Mouse (Mus musculus): ENCODE data around the gene H2-Eb1. TPM values are rescaled to one million over a fixed set of nuclear protein-coding genes. Genes with fewer than 3 reads are reported as not detected.
A peak's percentile ranks its signal among the peaks of the same experiment; 100 is the strongest.

The H2-Eb1 gene
- polyA plus RNA-seq (2015; fragmentation: Nextera tagmentation; extraction: Ambion mirVana), result 11.0 and 11.1 TPM in 2 replicates

GRCm38 (mm10) chr17:34305380-34306030 lies at the start of gene H2-Eb1:
H2-Eb1 (plus strand) TSS chr17:34305867.
- peak; percentile 54; the same call in 1 of the 2 replicates for ATAC-seq
- H3K36me3 ChIP-seq (ENCODE audit: control insufficient read depth, insufficient read depth, low read length), result no peaks in the 10 kb centered on the region
- H3K27me3 ChIP-seq (replicated peaks; ENCODE audit: control insufficient read depth, insufficient read depth, low read length), result no peaks in the 10 kb centered on the region
- H3K4me3 ChIP-seq (ENCODE audit: low read length), result no peak within 1 kb of the TSS
- H3K4me2 ChIP-seq (ENCODE audit: low read depth, low read length), result no peak within 1 kb of the TSS
- no peak within 1 kb of the TSS for H3K9ac ChIP-seq (ENCODE audit: low read depth, low read length)
- no peaks in the 10 kb centered on the region for H3K4me1 ChIP-seq (ENCODE audit: control insufficient read depth, insufficient read depth, low read length)
- H3K9me3 ChIP-seq (ENCODE audit: control insufficient read depth, low read length), result no peaks in the 10 kb centered on the region
- H3K27ac ChIP-seq (ENCODE audit: low read length), result no peak within 1 kb of the TSS

GRCm38 (mm10) chr17:34256501-34256900 lies 49.2 kb upstream of the H2-Eb1 start:
- H3K4me2 ChIP-seq (ENCODE audit: low read depth, low read length), result no peak overlapping the region
- H3K9me3 ChIP-seq (ENCODE audit: control insufficient read depth, low read length), result no peaks in the 10 kb centered on the region
- no peak overlapping the region for H3K4me3 ChIP-seq (ENCODE audit: low read length)
- H3K36me3 ChIP-seq (ENCODE audit: control insufficient read depth, insufficient read depth, low read length), result no peaks in the 10 kb centered on the region
- no peak overlapping the region for H3K27ac ChIP-seq (ENCODE audit: low read length)
- 0 out of 2 replicates have a peak, but pooled peaks cover 8% of the 10 kb centered on the region for H3K27me3 ChIP-seq (replicated peaks; ENCODE audit: control insufficient read depth, insufficient read depth, low read length)
- no peak for ATAC-seq
- 78% methylated on average over 5 of the region's 5 CpGs for WGBS
- H3K9ac ChIP-seq (ENCODE audit: low read depth, low read length), result no peak overlapping the region
- no peaks in the 10 kb centered on the region for H3K4me1 ChIP-seq (ENCODE audit: control insufficient read depth, insufficient read depth, low read length)

- Histone ChIP-seq H3K4me3 (ENCODE audit: low read length) (no peak within 1 kb of the TSS), H3K9me3 (ENCODE audit: control insufficient read depth, low read length) (no peaks in the 10 kb centered on the region), H3K27me3 (replicated peaks; ENCODE audit: control insufficient read depth, insufficient read depth, low read length) (0 out of 2 replicates have a peak, but pooled peaks cover 8% of the 10 kb centered on the region), H3K27ac (ENCODE audit: low read length) (no peak within 1 kb of the TSS), H3K4me1 (ENCODE audit: control insufficient read depth, insufficient read depth, low read length) (no peaks in the 10 kb centered on the region), H3K4me2 (ENCODE audit: low read depth, low read length) (no peak within 1 kb of the TSS), H3K9ac (ENCODE audit: low read depth, low read length) (no peak within 1 kb of the TSS), H3K36me3 (ENCODE audit: control insufficient read depth, insufficient read depth, low read length) (no peaks in the 10 kb centered on the region)
- ATAC-seq, result no peak
- 74% methylated on average over 11 of the region's 11 CpGs for WGBS
Measured at GRCm38 (mm10) chr17:34257594-34258375, 47.9 kb upstream of the H2-Eb1 start, which contains the start of gene H2-Ab1. H2-Ab1 (plus strand) TSS chr17:34257689.

GRCm38 (mm10) chr17:34260551-34260950 lies 45.1 kb upstream of the H2-Eb1 start:
- no peak for ATAC-seq
- Histone ChIP-seq H3K4me3 (ENCODE audit: low read length) (no peak overlapping the region), H3K9ac (ENCODE audit: low read depth, low read length) (no peak overlapping the region), H3K36me3 (ENCODE audit: control insufficient read depth, insufficient read depth, low read length) (no peaks in the 10 kb centered on the region), H3K4me1 (ENCODE audit: control insufficient read depth, insufficient read depth, low read length) (peaks cover 8% of the 10 kb centered on the region; the same call in 1 of the 2 replicates), H3K4me2 (ENCODE audit: low read depth, low read length) (no peak overlapping the region), H3K27ac (ENCODE audit: low read length) (no peak overlapping the region), H3K27me3 (replicated peaks; ENCODE audit: control insufficient read depth, insufficient read depth, low read length) (peaks cover 21% of the 10 kb centered on the region; the same call in 1 of the 2 replicates), H3K9me3 (ENCODE audit: control insufficient read depth, low read length) (no peaks in the 10 kb centered on the region)
- WGBS, result 39% methylated on average over 5 of the region's 5 CpGs

- 30% methylated on average over 4 of the region's 4 CpGs for WGBS
- Histone ChIP-seq H3K9me3 (ENCODE audit: control insufficient read depth, low read length) (no peaks in the 10 kb centered on the region), H3K4me1 (ENCODE audit: control insufficient read depth, insufficient read depth, low read length) (peaks cover 8% of the 10 kb centered on the region; the same call in 1 of the 2 replicates), H3K4me2 (ENCODE audit: low read depth, low read length) (no peak overlapping the region), H3K36me3 (ENCODE audit: control insufficient read depth, insufficient read depth, low read length) (no peaks in the 10 kb centered on the region), H3K9ac (ENCODE audit: low read depth, low read length) (no peak overlapping the region), H3K27ac (ENCODE audit: low read length) (no peak overlapping the region), H3K27me3 (replicated peaks; ENCODE audit: control insufficient read depth, insufficient read depth, low read length) (peaks cover 19% of the 10 kb centered on the region; the same call in 1 of the 2 replicates), H3K4me3 (ENCODE audit: low read length) (no peak overlapping the region)
- peak; percentile 58 for ATAC-seq
Measured at GRCm38 (mm10) chr17:34261502-34261901, 44.2 kb upstream of the H2-Eb1 start.

GRCm38 (mm10) chr17:34263068-34263467 lies 42.6 kb upstream of the H2-Eb1 start:
- Histone ChIP-seq H3K4me1 (ENCODE audit: control insufficient read depth, insufficient read depth, low read length) (peaks cover 8% of the 10 kb centered on the region; the same call in 1 of the 2 replicates), H3K9ac (ENCODE audit: low read depth, low read length) (peak overlapping the region; percentile 57; the same call in 1 of the 2 replicates), H3K27me3 (replicated peaks; ENCODE audit: control insufficient read depth, insufficient read depth, low read length) (peaks cover 19% of the 10 kb centered on the region; the same call in 1 of the 2 replicates), H3K9me3 (ENCODE audit: control insufficient read depth, low read length) (no peaks in the 10 kb centered on the region), H3K4me2 (ENCODE audit: low read depth, low read length) (peak overlapping the region; percentile 91), H3K4me3 (ENCODE audit: low read length) (peak overlapping the region; percentile 55), H3K36me3 (ENCODE audit: control insufficient read depth, insufficient read depth, low read length) (no peaks in the 10 kb centered on the region), H3K27ac (ENCODE audit: low read length) (no peak overlapping the region)
- WGBS, result 2% methylated on average over 8 of the region's 8 CpGs
- ATAC-seq, result peak; percentile 81

GRCm38 (mm10) chr17:34263811-34264371 lies 41.8 kb upstream of the H2-Eb1 start:
- H3K27ac ChIP-seq (ENCODE audit: low read length), result no peak overlapping the region
- H3K9ac ChIP-seq (ENCODE audit: low read depth, low read length), result peak overlapping the region; percentile 57; the same call in 1 of the 2 replicates
- H3K9me3 ChIP-seq (ENCODE audit: control insufficient read depth, low read length), result no peaks in the 10 kb centered on the region
- WGBS, result 8% methylated on average over 14 of the region's 14 CpGs
- peak overlapping the region; percentile 55 for H3K4me3 ChIP-seq (ENCODE audit: low read length)
- ATAC-seq, result no peak
- H3K4me1 ChIP-seq (ENCODE audit: control insufficient read depth, insufficient read depth, low read length), result peaks cover 8% of the 10 kb centered on the region; the same call in 1 of the 2 replicates
- H3K4me2 ChIP-seq (ENCODE audit: low read depth, low read length), result peak overlapping the region; percentile 91
- H3K27me3 ChIP-seq (replicated peaks; ENCODE audit: control insufficient read depth, insufficient read depth, low read length), result peaks cover 15% of the 10 kb centered on the region; the same call in 1 of the 2 replicates
- H3K36me3 ChIP-seq (ENCODE audit: control insufficient read depth, insufficient read depth, low read length), result no peaks in the 10 kb centered on the region

GRCm38 (mm10) chr17:34264452-34265351 lies 41.0 kb upstream of the H2-Eb1 start:
- peak overlapping the region; percentile 55 for H3K4me3 ChIP-seq (ENCODE audit: low read length)
- no peaks in the 10 kb centered on the region for H3K36me3 ChIP-seq (ENCODE audit: control insufficient read depth, insufficient read depth, low read length)
- 2% methylated on average over 87 of the region's 93 CpGs for WGBS
- peak overlapping the region; percentile 71 for H3K9ac ChIP-seq (ENCODE audit: low read depth, low read length)
- no peaks in the 10 kb centered on the region for H3K9me3 ChIP-seq (ENCODE audit: control insufficient read depth, low read length)
- H3K4me1 ChIP-seq (ENCODE audit: control insufficient read depth, insufficient read depth, low read length), result peaks cover 8% of the 10 kb centered on the region; the same call in 1 of the 2 replicates
- no peak overlapping the region for H3K27ac ChIP-seq (ENCODE audit: low read length)
- H3K27me3 ChIP-seq (replicated peaks; ENCODE audit: control insufficient read depth, insufficient read depth, low read length), result peaks cover 13% of the 10 kb centered on the region; the same call in 1 of the 2 replicates
- peak overlapping the region; percentile 91 for H3K4me2 ChIP-seq (ENCODE audit: low read depth, low read length)
- ATAC-seq, result peak; percentile 37
